Mouse (Mus musculus): Measurements from ENCODE around the gene Limd2.
A peak's percentile ranks its signal among the peaks of the same experiment; 100 is the strongest.
"Not testable (repeated sequence)": the region's sequence is repeated elsewhere in the genome, so short reads cannot be mapped to it uniquely, and the experiment has no call there.

Gene Limd2

DNA sequence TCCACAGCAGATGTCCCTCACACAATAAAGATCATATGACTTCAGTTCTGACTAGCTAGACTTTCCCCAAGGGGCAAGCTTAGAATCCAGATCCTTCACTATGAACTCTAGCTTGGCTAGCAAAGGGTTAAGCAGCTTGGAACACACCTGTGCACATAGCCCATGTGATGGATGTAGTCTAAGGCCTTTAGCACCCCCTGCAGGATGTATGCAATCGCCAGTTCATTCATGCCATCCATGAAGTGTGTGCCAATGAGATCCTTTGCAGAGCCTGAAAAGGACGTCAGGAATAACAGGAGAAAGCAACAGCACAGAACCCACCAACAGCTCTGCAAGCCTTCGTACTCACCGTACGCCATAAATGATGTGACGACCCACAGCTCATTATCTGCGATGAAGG is 10.1 kb upstream of the Limd2 start:
- no peak for DNase-seq

DNA sequence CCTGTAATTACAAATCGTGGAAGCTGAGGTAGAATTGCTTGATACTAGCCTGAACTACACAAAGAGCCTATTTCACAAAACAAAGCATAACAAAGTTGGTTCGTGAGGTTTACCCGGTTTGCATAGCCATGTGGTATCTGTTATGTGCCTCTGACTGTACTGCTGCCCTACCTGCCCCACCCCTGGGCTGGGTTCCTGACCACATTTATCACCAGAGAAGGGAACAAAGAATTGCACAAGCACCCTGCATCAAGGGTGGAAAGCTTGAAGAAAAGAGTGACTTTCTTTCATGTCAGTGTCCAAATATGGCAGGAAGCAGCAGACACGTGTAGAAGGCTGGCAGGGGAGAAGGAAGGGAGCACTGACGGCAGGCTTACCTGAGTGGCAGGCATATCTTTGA is 6.8 kb upstream of the Limd2 start:
- no peak for DNase-seq

DNA sequence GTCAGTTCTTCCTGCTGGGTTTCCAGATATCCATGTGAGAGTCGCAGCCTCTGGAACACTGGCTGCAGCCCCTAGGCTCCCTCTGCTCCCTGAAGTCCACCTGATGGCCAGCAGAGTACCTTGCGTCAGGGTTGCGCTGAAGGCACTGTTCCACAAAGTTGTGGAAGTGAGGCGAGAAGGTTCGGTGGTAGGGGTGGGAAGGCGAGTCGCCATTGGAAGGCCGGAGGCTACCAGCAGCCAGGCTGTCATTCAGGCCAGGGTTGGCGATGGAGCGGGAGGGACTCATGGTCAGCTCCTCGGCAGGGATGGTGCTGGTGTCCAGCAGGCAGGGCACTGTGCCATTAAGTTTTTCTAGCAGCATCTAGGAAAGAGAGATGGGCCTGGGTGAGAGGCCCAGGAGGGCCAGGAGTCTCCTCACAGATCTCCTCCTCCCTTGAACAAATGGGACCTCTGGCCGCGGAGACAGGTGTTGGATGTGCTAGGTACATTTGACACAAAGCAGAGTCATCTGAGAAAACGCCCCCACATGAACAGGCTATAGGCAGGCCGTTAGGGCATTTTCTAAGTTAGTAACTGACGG is 4.0 kb upstream of the Limd2 start:
- no peak for DNase-seq

DNA sequence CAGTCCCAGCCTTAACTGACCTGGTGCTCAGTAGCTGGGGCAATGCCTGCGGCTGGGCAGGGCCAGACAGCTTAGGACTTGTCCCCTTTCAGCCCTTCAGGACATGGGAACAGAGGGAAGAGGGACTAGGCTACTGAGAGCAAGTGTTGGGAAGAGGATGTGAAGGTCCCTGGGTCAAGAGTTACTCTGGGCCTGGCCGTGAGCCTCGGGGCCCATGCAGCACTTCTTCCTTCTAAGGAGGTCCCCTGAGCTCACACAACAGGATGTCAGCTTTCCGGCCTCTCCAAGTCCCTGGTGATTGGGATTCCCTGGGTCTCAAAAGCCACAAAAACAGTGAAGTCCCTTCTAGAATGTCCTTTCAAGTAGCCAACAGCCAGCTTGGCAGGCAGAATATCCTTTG is 2.9 kb upstream of the Limd2 start:
- DNase-seq, result peak; percentile 52 to 73

DNA sequence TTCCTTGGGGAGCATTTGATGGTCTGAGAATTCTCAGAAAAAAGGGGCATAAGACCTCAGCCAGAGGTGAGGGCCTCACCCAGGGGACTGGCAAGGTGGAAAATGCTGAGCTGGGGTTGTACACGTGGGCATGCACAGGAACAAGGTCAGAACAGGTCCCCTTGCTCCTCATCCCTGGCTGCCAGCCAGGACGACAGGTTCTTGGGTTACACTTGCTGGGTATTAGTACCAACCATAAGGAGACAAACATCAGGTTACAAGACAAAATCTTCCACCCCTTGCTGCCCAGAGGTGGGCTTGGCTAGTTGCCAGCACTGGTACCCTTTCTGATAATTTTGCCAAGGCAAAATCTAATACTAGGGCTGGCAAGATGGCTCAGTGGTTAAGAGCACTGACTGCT is 1.6 kb upstream of the Limd2 start:
- no peak for DNase-seq

DNA sequence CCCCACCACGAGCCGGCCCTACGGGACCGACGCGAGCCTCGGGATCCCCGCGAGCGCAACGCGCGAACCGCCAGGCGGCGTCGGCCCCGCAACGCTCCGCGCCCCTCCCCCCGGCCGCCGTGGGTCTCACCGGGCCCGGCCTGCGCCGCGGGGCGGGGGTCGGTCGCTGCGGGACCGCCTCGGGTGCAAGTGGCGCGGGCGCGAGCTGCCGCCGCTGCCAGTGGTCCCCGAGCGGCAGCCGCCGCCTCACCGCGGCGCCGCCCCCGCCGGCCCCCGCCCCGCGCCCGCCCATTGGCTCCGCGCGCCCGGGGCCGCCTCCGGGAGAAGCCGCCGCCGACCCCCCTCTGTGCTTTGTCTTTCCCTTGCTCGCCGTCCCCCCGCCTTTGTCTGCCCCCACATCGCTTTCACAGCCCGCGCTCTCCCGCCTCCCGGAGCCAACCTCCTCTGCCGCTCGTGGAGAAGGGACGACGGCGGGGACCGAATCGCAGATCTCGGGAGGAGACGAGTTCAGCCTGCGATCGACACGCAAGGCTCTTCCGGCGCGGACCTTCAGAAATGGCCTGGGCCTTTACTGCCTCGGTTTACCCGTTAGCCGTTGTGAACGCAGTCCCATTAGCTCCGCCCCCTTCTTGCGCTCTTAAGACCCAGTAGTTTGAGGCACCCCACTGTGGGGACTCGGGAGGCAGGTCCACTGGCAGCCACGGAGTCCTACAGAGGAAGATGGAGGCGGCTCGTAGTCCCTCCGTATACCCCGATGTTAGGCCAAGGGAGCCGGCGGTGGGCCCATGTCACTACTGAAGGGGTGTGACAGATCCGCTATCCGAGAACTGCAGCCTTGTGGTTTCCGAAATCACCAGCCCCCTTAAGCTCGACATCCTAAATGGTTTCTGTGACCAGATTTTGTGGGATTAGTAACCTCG is 479 bp downstream of the Limd2 start:
- peak; percentile 79 to 87 for DNase-seq

DNA sequence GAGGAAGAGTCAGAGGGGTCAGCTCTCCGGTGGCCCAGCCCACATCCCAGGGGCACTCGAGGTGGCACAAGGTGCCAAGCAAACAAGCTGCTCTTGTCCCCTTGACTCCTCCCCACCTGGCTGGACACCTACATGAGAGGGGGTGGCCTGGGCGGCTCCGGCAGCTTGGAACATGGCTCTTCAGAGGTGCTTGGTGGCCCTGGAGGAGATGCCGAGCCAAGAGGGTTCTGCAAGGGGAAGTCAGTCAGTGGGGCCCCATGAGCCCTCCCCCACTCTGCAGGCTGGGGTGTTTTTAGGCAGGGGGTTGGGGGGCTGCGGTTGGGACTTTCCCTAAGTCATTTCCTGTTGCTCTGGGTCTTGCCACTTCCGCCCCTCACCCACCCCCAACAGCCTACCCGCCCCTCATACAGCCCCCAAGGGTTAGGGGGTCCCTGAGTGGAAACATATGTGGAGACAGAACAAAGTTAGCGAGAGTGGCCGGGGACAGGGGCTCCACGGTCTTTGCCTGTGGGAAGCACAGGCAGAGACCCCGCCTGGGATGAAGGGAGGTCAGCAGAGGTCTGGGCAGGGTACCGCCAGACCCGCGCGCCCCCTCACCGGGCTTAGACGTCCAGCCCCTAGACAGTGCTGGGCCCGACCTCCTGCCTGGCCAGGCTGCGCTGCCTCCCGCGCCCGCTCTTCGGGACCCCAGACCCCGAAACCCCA is 1.3 kb downstream of the Limd2 start:
- DNase-seq, result peak; percentile 45 to 76

DNA sequence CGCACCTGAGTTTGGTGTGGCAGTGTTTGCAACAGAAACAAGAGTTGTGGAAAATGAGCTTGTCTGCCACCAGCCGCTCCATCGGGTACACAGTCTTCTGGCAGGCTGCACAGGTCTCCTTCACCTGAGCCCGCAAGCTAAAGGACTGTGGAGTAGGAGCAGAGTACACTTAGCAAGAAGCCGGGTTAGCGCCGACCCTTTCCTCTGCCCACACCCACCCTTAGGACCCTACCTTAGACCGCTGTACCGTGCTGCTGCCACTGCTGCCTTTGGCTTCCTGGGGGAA is 1.8 kb downstream of the Limd2 start:
- no peak for DNase-seq

DNA sequence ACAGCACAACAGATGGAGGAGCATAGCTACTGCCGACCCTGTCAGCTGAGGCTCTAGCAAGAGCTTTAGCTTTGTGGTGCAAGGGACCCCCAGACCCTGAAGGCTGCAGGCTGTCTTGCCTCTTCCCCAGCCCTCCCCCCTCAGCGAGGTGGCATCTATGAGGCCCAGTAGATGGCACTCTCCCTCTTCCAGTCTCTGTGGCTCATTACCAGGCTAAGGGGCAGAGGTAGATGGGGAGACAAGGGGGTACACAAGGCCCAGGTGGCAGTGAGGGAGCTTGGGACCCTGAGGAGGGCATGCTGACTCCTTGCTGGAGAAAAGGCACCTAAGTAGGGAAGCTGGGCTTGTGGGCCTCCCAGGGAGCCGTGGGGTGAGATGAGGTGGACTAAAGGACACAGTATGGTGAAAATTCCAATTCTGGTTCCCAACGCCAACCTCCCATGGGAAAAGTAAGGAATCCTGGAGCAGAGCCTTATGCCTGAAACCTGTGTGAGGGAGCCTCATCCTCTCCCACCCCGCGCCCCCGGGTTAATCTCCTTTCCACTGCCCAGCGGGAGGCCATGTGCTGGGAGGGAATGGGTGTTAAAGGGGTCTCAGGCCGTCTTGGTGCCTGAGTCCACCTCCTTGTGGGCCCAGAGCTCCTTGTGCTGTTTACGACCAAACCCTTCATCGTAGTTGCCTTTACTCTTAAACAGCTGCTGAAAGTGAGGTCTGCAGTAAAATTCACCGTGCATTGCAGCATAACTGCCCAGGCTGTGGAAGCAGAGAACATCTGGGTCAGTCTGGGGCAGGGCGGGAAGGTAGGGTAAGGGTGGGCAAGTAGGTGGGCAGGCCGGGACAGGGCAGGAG is 2.4 kb downstream of the Limd2 start:
- DNase-seq, result peak in 1 of 2 experiments; percentile 27

DNA sequence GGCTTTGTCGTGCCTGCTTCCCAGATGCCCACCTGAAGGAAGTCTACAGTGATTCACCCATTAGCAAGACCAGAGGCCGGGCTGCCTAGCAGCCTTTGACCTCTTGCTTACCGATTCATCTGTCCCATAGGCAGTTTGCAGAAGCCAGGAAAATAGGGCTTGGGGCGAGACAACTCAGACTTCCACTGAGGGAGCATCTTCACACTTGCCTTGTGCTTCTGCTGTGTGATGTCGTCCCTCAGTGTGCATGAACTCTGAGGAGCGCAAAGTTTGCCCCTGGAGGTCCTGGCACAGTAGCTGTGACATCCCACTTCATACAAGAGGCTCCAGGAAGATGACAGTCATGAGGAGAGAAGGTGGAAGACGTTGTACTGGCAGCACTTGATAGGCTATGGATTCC is 3.5 kb downstream of the Limd2 start:
- no peak for DNase-seq

DNA sequence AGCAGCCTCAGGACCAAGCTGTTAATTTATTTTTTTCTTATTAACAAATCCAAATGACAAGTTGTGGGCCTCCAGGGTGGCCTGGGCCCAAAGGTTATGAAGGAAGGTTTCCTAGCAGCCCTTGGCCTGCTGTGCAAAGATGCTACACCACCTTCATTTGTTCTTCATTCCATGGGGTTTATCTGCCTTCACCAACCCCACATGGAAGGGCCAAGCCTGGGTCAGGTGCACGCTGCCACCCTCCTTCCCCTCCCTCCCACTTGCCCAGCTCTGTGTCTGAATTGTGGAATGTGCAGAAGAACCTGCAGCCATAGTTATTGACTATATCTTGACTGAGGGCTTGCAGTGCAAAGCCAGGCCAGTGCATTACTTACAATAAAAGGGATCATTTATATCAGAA is 4.4 kb downstream of the Limd2 start:
- DNase-seq, result no peak

DNA sequence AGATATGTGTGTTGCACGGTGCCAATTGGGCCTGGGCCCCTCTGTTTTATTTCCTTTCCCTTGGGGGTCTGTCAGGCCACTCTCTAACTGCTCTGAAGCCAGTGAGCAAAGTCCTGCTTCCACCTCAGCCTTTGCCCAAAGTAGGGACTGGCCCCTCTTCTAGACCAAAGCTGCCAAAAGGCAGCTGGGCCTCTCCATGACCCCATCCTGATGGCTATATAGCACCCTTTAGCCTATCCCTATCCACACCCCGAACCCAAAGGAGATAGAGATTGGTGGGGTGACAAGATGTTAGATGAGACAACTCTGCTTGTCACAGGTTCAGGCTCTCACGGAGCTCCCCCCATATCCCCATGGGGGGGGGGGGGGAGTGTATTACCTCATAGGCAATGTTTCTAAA is 4.9 kb downstream of the Limd2 start:
- DNase-seq, result no peak

DNA sequence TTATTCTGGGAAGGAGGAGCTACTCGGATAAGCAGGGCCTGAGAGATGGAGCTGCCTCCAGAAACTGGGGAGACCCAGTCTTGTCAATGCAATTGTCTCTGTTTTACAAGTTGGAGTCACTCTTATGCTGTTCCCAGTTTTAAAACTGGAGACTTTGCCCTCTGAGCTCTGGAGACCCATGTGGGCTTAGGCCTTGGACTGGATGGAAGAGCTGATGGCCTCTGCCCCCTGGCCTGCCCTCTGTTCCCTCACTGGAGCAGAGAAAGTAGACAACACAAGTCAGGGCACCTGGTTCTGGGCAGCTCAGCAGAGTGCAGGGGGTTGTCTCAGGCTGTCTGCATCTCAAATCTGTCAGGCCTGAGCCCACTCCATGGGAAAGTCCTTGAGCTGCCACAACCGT is 5.9 kb downstream of the Limd2 start:
- DNase-seq, result peak; percentile 38 to 79

DNA sequence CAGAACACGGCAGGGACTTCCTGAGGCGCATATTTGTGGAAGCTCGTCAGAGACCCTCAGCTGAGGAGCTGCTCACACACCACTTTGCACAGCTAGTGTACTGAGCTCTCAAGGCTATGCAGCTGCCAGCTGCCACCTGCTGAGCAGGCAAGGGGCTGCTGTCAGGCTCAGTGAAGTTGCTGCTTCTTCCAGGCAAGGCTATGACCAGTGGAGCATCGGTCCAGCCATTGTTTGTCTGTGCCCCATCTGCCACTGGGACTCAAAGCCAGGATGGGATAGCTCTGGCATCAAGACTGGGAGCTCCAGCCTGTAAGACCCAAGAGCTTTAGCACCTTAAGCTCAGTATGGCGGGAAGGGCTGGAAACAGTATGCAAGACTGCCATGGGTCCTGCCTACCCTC is 6.6 kb downstream of the Limd2 start:
- DNase-seq, result no peak

DNA sequence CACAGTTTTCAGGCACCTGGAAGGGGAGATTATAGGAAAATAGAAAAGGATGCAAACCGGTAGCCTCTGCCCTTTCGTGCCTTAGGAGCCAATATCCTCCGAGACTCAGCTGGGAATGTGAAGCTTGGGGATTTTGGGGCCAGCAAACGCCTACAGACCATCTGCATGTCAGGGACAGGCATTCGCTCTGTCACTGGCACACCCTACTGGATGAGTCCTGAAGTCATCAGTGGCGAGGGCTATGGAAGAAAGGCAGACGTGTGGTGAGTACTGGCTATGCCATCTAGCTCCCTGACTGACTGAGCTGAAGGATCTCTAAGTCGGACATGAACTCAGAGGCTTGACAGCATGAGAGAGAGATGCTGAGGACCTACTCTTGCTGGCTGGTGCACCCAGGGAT is 8.5 kb downstream of the Limd2 start:
- DNase-seq, result no peak

DNA sequence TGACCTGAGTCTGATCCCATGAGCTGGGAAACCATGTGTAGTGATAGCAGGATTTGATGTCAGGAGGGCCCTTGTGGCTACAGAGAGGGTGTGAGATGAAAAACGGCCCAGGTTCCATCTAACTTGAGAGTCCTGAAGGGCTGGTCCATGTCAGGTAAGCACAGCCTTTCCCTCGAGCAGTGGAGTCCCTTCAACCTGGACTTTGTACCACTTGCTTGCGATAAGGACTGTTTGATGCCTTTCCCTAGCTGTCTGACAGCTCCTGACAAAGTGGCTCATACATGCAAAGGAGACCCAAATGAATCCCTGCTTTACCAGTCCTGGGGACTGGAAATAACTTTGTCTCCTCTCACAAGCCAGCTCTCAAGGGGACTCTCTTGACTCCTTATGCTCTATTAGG is 9.4 kb downstream of the Limd2 start:
- no peak for DNase-seq

DNA sequence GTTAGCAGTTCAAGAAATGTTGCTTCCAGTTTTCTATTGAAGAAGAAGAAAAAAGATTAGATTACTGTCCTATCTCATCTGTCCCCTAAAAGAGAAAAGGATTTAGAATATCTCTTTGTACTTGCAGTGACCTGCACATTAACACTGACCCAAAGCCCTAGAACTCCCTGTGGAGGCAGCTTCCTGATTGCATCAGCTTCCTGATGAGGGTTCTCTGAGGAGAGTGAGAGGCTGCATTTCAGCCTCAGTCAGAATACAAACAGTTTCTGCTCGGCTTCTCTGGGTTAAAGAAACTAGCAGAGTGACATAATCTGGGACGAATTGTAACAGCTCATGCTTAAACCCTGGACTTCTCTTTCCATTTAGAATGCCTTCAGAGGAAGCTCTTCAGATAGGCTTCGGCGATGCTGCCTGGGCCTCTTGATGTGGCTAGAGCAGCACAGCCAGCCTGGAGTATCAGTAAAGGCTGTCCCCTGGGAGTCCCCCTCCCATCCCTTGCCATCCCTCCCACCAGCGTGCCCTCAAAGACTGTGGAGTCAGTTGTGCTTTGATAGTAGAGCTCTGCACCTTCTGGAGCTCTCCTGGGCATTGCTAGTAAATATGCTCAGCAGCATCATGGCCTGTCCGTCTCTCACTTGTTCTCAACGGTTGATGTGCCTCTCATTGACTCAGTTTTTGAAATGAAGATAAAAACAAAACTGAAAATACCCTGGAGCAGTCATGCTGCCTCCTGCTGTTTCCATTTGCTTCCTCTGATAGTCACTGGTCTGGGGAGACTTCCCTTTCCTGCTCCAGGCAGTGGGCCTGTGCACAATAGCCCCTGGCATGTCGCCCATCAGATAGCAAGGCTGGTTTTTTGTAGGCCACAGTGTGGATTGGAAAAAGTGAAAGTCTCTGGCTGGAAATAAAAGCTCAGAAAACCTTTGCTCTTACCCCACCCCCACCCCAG is 25.8 kb downstream of the Limd2 start:
- DNase-seq, result peak; percentile 93 to 94

DNA sequence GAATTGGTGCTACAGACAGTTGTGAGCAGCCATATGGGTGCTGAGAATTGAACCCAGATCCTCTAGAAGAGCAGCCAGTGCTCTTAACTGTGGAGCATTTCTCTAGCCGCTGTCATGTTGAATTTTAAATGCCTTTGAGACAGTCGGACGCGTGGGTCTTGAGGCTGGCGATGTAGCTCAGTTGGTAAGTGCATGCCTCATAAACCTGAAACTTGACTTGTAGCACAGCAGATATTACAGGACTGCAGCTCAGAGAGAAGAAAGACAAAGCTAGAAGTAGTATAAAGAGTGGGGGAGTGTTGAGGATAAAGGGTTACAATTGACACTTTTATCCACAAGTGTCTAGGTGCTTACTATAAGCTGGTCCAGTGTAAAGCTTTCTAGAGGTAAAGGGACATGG is 28.1 kb downstream of the Limd2 start:
- DNase-seq, result no peak

DNA sequence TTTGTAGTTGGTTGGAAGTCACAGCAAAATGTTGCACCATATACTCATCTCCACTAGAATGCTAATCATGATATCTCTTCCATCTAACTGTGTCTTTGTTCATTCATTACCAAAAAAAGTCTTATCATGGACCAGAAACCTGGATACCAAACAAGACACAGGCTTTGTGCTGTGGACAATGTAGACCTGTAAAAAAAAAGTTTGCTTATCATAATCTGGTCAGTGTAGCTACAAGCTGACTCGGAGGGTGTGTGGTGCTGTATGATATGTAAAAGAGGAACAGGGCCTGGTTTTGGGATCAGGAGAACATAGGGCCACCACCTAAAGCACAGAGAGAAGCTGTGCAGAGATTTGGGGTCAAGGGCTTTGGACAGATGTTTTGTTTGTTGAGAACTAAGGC is 31.2 kb downstream of the Limd2 start:
- DNase-seq, result no peak

DNA sequence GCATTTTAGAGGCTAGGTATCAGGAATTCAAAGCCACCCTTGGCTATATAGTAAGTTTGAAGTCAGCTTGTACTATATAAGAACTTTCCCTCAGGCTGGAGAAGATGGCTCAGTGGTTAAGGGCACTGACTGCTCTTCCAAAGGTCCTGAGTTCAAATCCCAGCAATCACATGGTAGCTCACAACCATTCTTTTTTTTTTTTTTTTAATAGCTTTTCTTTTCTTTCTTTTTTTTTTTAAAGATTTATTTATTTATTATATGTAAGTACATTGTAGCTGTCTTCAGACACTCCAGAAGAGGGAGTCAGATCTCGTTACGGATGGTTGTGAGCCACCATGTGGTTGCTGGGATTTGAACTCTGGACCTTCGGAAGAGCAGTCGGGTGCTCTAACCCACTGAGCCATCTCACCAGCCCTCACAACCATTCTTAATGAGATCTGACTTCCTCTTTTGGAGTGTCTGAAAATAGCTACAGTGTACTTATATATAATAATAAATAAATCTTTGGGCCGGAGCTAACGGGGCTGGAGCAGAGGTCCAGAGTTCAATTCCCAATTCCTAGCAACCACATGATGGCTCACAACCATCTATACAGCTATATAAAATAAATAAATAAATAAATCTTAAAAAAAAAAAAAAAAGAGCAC is 33.8 kb downstream of the Limd2 start:
- not testable (repeated sequence) for DNase-seq

DNA sequence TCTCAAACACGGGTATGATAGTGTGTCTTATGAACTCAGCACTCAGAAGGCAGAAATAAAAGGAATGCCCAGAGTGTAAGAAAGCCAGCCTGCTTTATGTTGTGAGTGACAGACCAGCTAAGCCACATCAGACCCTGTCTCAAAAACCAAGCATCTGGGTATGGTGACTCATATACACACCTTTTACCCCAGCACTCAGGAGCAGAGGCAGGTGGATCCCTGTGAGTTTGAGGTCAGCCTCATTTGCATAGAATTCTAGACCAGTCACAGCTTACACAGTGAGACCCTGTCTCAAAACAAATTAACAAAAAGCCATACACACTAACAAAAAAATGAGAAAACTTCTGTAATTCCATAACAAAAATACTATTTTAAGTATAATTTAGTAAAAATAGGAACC is 34.8 kb downstream of the Limd2 start:
- DNase-seq, result no peak

DNA sequence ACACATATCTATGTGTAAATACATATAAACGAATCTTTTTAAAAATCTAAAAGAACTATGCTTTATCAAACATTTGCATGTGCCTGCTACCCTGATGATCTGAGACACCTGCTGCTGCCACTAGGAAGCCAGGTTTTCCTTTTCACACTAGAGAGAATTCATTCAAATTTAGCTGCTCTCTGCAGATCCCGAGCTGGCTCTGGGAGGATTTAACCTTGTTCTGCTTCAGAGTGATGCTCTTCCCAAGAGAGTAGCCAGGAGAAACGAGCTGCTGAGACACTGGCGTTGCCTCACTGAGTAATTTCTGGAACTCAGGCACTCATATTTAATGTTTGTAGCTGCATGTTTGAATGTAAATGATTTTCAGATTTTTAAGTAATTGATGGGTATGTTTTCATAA is 35.9 kb downstream of the Limd2 start:
- no peak for DNase-seq
